Mouse (Mus musculus) embryonic facial prominence, embryonic 12.5 days (tissue): ENCODE data around the gene Gars. TPM values are rescaled to one million over a fixed set of nuclear protein-coding genes. Genes with fewer than 3 reads are reported as not detected.

Source experiments
- ATAC-seq: fragments of 200-750 bp; cut with Nextera tagmentation; 2 replicates; pipeline ENCODE4 v1.8.0; 2017; ENCODE audit not compliant: insufficient number of reproducible peaks, insufficient read depth, low FRiP score, low TSS enrichment
- H3K27ac ChIP-seq: fragments of 300-500 bp; sonication (generic); 2 replicates; pipeline ENCODE4 v1.5.1; 2016; ENCODE audit warnings: mild to moderate bottlenecking
- H3K27me3 ChIP-seq: fragments of 300-500 bp; sonication (generic); 2 replicates; pipeline ENCODE4 v1.6.1; 2016; ENCODE audit warnings: mild to moderate bottlenecking, moderate library complexity
- H3K36me3 ChIP-seq: fragments of 300-500 bp; sonication (generic); 2 replicates; pipeline ENCODE4 v1.6.1; 2016; ENCODE audit warnings: mild to moderate bottlenecking
- H3K4me1 ChIP-seq: fragments of 300-500 bp; sonication (generic); 2 replicates; pipeline ENCODE4 v1.6.1; 2016
- H3K4me2 ChIP-seq: fragments of 300-500 bp; sonication (generic); replicated peaks from 2 replicates; pipeline ENCODE4 v1.6.1; 2016; ENCODE audit warnings: mild to moderate bottlenecking, moderate library complexity
- H3K4me3 ChIP-seq: fragments of 300-500 bp; sonication (generic); 2 replicates; pipeline ENCODE4 v1.5.1; 2016; ENCODE audit warnings: mild to moderate bottlenecking
- H3K9ac ChIP-seq: fragments of 300-500 bp; sonication (generic); 2 replicates; pipeline ENCODE4 v1.6.1; 2016; ENCODE audit warnings: mild to moderate bottlenecking, moderate library complexity
- H3K9me3 ChIP-seq: fragments of 300-500 bp; sonication (generic); 2 replicates; pipeline ENCODE4 v1.6.1; 2016; ENCODE audit warnings: mild to moderate bottlenecking, moderate library complexity
- WGBS: fragments of 180-500 bp; shearing (Covaris S2); methylation state at CpG from one replicate; pipeline ENCODE4 v1.1.7; 2016; 5-methylcytosine and 5-hydroxymethylcytosine counted together
- polyA plus RNA-seq: library from polyadenylated mRNA; unstranded; fragments of >200 nt; fragmentation: Nextera tagmentation; extraction: Ambion mirVana; gene quantifications from 2 replicates; pipeline ENCODE4 v1.2.1, GENCODE M21; 2016

Gars gene
- polyA plus RNA-seq, 1 experiment from 2014 or later: 151 TPM

DNA sequence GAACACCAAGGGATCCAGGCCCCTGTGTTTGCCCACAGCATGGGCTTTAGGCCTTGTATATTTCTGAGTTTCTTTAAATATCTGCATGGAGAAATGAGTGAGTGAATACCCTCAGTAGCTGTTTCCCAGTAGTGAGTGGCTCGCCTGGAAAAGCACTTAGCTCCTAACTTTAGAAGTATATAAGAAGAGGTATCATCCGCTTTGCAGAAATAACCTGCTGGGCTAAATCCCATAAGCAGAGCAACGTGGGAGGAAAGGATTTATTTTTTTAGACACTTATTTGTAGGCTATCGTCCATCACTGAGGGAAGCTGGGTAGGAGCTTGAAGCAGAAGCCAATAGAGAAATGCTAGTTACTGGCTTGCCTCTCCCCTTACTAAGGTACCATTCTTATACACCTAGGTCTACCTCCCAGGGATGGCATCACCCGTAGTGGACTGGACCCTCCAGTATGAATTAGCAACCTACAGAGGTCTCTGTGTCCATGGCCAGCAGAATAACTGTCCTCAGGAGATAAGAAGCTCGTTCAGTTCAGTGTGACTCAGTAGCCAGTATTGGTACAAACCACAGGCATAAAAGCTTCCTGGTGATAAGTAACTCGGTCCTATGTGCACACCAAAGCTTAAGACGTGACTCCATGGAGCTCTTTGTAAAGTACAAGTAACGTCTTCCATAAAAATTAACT, 26.1 kb downstream of the Gars start:
- Histone ChIP-seq H3K9ac (no peak overlapping the region), H3K4me2 (no peak overlapping the region), H3K27me3 (no peaks in the 10 kb centered on the region), H3K27ac (no peak overlapping the region), H3K36me3 (peaks cover 76% of the 10 kb centered on the region), H3K4me3 (no peak overlapping the region), H3K9me3 (no peaks in the 10 kb centered on the region), H3K4me1 (no peaks in the 10 kb centered on the region)
- no peak for ATAC-seq
- WGBS: 90% methylated on average over 9 of the region's 9 CpGs

GRCm38 (mm10) chr6:55064477-55064827, 26.6 kb downstream of the Gars start:
- Histone ChIP-seq H3K4me2 (no peak overlapping the region), H3K36me3 (peaks cover 76% of the 10 kb centered on the region), H3K9ac (no peak overlapping the region), H3K9me3 (no peaks in the 10 kb centered on the region), H3K27me3 (no peaks in the 10 kb centered on the region), H3K4me1 (no peaks in the 10 kb centered on the region), H3K27ac (no peak overlapping the region), H3K4me3 (no peak overlapping the region)
- 94% methylated on average over 7 of the region's 7 CpGs for WGBS
- no peak for ATAC-seq

DNA sequence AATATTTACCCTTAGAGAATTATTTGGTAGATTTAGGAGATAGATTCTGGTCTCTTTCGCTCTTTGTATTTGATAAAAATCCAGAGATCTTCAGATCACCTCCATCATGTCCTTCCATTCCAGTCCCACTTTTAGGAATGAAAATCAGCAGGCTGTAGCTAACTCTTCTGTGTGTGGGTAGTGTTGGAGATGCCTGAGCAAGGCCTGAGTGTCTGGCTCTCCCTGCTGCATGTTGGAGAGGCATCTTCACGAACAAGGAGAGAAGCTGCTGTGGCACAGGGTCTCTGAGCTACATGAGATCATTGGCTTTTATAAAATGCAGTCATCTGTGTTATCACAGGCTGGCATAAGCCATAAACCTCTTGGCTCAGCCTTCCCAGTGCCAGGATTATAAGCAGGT, 28.1 kb downstream of the Gars start:
- H3K4me3 ChIP-seq: no peak overlapping the region
- H3K27ac ChIP-seq: no peak overlapping the region
- H3K9me3 ChIP-seq: no peaks in the 10 kb centered on the region
- H3K36me3 ChIP-seq: peaks cover 67% of the 10 kb centered on the region
- 89% methylated on average over 2 of the region's 2 CpGs for WGBS
- no peaks in the 10 kb centered on the region for H3K27me3 ChIP-seq
- ATAC-seq: no peak
- no peak overlapping the region for H3K9ac ChIP-seq
- H3K4me2 ChIP-seq: no peak overlapping the region
- H3K4me1 ChIP-seq: no peaks in the 10 kb centered on the region

DNA sequence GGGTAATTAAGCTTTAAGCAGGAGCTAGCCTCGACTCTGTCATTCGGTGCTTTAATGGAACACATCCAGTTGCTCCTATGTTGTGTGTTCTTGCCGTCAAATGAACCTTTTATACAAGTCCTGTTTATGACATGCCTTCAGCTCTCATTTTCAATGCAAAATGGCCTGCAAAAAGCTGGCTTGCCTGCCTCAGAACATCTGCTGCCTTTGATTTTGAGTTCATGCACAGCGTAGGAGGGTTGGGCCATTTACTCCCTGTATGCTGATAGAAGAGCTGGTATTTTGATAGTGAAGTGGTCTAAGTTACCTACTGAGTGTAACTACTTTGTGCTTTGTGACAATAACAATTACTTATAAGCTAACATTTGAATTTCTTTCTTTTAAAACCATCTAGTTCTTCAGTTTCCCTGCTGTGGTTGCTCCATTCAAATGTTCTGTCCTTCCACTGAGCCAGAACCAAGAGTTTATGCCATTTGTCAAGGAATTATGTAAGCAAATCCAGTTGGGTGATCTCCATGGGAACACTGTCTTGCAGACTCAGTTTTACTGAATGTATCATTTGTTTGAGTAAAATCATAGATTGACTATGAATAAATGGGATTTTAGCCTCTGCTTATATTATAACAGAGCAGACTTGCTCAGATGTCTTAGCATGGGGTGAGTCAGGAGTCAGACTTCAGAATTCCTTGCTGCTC, 38.9 kb downstream of the Gars start:
- no peak overlapping the region for H3K4me2 ChIP-seq
- ATAC-seq: no peak
- no peak overlapping the region for H3K27ac ChIP-seq
- H3K4me1 ChIP-seq: no peaks in the 10 kb centered on the region
- 90% methylated on average over 4 of the region's 4 CpGs for WGBS
- no peaks in the 10 kb centered on the region for H3K27me3 ChIP-seq
- H3K36me3 ChIP-seq: peaks cover 60% of the 10 kb centered on the region
- no peak overlapping the region for H3K4me3 ChIP-seq
- no peak overlapping the region for H3K9ac ChIP-seq
- H3K9me3 ChIP-seq: no peaks in the 10 kb centered on the region

DNA sequence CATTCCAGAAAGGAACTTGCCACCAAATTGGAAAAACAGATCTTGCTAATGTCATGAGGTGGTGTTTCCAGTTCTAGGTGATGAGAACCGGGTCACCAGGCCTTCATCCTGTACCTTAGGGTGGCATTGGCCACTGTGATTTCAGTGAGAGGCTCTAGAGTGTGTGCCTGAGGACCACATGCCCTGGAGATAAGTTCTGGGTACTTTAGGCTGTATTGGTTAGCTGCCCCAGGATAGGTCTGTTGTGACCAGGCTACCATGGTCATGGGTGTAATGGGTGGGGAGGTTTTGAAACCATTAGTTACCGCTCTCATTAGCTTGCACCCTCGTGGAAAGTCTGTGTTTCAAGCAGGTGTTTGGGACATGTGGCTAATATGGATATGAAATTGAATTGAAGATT, 43.6 kb downstream of the Gars start:
- H3K4me1 ChIP-seq: no peaks in the 10 kb centered on the region
- H3K27me3 ChIP-seq: no peaks in the 10 kb centered on the region
- H3K4me3 ChIP-seq: no peak overlapping the region
- 84% methylated on average over 3 of the region's 3 CpGs for WGBS
- no peak for ATAC-seq
- no peaks in the 10 kb centered on the region for H3K9me3 ChIP-seq
- no peak overlapping the region for H3K27ac ChIP-seq
- no peak overlapping the region for H3K9ac ChIP-seq
- H3K4me2 ChIP-seq: no peak overlapping the region
- H3K36me3 ChIP-seq: peaks cover 41% of the 10 kb centered on the region

- Histone ChIP-seq H3K36me3 (peaks cover 31% of the 10 kb centered on the region), H3K9ac (no peak overlapping the region), H3K27me3 (no peaks in the 10 kb centered on the region), H3K9me3 (no peaks in the 10 kb centered on the region), H3K4me1 (no peaks in the 10 kb centered on the region), H3K4me3 (no peak overlapping the region), H3K27ac (no peak overlapping the region), H3K4me2 (no peak overlapping the region)
- ATAC-seq: no peak
- WGBS: 71% methylated on average over 7 of the region's 7 CpGs
These were observed 44.6 kb downstream of the Gars start for GRCm38 (mm10) chr6:55082261-55083051.

DNA sequence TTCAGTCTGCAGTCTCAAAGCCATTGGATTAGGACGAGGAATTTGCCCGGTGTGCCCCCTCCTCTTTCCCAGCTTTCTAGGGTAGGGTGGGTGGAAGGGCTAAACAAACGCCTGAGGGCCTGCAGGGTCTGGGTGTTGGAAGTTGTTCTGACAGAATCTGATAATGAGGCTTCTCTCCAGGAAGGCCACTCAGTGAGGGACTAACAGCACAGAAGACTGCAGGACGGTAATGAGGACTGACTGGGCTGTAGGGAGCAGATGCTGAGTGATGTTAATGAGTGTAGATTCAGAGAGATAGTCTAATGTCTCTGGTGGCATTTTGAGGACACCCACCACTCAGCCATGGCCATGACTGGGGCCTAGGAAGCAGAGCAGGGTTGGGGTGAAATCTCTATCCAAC, 49.5 kb downstream of the Gars start:
- WGBS: 31% methylated on average over 4 of the region's 4 CpGs
- Histone ChIP-seq H3K9ac (no peak overlapping the region), H3K4me1 (no peaks in the 10 kb centered on the region), H3K4me2 (no peak overlapping the region), H3K27me3 (0 out of 2 replicates have a peak, but pooled peaks cover 5% of the 10 kb centered on the region), H3K4me3 (no peak overlapping the region), H3K36me3 (no peaks in the 10 kb centered on the region), H3K27ac (no peak overlapping the region), H3K9me3 (no peaks in the 10 kb centered on the region)
- ATAC-seq: 0 out of 2 replicates have a peak, but pooled peaks have one; percentile 10

DNA sequence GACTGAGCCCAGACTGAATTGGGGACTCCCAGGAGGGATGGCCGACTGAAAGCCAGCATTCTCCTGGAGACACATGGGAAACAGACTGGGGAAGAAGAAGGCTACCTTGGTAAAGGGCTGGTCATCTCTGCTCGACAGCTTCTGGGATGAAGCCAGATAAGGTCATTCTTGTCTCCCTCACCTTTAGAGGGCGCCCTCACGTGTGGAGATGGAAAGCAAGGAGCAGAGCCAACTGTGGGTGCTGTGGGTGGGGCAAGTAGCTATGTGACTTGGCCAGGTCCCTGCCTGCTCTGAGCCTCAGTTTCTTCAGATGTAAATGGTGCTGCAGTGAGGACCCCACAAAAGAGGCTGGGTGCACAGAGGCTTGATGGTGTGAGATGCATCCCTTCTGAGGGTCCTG, 52.8 kb downstream of the Gars start:
- 0 out of 2 replicates have a peak, but pooled peaks cover 5% of the 10 kb centered on the region for H3K27me3 ChIP-seq
- H3K27ac ChIP-seq: no peak overlapping the region
- H3K9ac ChIP-seq: no peak overlapping the region
- ATAC-seq: no peak
- H3K4me2 ChIP-seq: no peak overlapping the region
- H3K4me3 ChIP-seq: no peak overlapping the region
- no peaks in the 10 kb centered on the region for H3K9me3 ChIP-seq
- H3K36me3 ChIP-seq: no peaks in the 10 kb centered on the region
- H3K4me1 ChIP-seq: no peaks in the 10 kb centered on the region
- WGBS: 40% methylated on average over 4 of the region's 4 CpGs

DNA sequence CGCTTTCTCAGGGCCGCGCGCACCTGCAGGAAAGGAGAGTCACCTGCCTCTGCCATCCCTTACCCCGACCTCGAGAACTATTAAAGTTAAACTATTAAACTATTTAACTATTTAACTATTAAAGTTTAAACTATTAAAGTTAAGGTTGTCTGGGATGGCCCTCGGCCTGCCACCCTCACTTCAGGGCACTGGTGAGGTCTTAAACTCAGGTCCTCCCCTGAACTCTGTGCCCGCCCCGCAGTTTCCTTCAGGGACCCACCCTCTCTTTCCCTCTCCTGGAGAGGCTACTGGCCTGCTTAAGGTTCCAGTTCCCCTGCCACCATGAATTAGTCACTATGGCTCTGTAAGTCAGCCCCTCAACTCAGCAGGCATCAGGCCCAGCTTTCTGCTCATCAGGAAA, 53.6 kb downstream of the Gars start:
- no peaks in the 10 kb centered on the region for H3K4me1 ChIP-seq
- H3K27me3 ChIP-seq: 0 out of 2 replicates have a peak, but pooled peaks cover 5% of the 10 kb centered on the region
- H3K4me2 ChIP-seq: no peak overlapping the region
- 92% methylated on average over 9 of the region's 9 CpGs for WGBS
- no peaks in the 10 kb centered on the region for H3K9me3 ChIP-seq
- no peak for ATAC-seq
- H3K36me3 ChIP-seq: no peaks in the 10 kb centered on the region
- H3K4me3 ChIP-seq: no peak overlapping the region
- H3K27ac ChIP-seq: no peak overlapping the region
- no peak overlapping the region for H3K9ac ChIP-seq

GRCm38 (mm10) chr6:55093431-55094146, 55.8 kb downstream of the Gars start:
- Histone ChIP-seq H3K4me2 (no peak overlapping the region), H3K36me3 (no peaks in the 10 kb centered on the region), H3K9ac (no peak overlapping the region), H3K9me3 (no peaks in the 10 kb centered on the region), H3K27ac (no peak overlapping the region), H3K4me1 (no peaks in the 10 kb centered on the region), H3K4me3 (no peak overlapping the region), H3K27me3 (0 out of 2 replicates have a peak, but pooled peaks cover 5% of the 10 kb centered on the region)
- no peak for ATAC-seq
- 85% methylated on average over 6 of the region's 6 CpGs for WGBS

DNA sequence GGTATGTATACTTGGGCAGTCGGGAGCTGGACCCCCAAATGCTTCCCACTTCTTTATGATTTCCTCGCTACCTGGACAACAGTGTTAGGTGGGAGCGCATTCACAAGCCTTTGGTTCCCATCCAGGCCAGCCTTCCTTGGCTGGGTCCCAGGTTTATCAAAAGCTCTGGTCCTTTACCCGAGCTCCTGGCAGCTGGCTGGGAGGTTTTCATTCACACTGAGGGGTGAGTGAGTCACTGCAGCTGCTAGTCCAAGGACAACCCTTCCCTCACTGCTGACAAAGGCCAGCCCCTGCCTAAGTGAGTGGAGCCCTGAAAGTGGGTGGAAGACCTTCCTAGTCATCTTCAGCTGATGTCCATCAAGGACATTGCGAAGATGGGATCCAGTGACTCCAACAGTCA, 60.2 kb downstream of the Gars start:
- 80% methylated on average over 5 of the region's 5 CpGs for WGBS

More for the DNA sequence above, 60.2 kb downstream of the Gars start:
- no peak for ATAC-seq
- H3K4me1 ChIP-seq: no peaks in the 10 kb centered on the region
- H3K4me3 ChIP-seq: no peak overlapping the region
- H3K27ac ChIP-seq: no peak overlapping the region
- no peaks in the 10 kb centered on the region for H3K9me3 ChIP-seq
- no peak overlapping the region for H3K9ac ChIP-seq
- no peak overlapping the region for H3K4me2 ChIP-seq
- no peaks in the 10 kb centered on the region for H3K36me3 ChIP-seq
- H3K27me3 ChIP-seq: no peaks in the 10 kb centered on the region
